Mouse (Mus musculus): ENCODE data around the gene Kifc5b. TPM values are rescaled to one million over a fixed set of nuclear protein-coding genes. Genes with fewer than 3 reads are reported as not detected.
"Not testable (repeated sequence)": the region's sequence is repeated elsewhere in the genome, so short reads cannot be mapped to it uniquely, and the experiment has no call there.

Kifc5b gene
- polyA plus RNA-seq, 1 experiment from 2014 or later: 9.6 TPM

DNA sequence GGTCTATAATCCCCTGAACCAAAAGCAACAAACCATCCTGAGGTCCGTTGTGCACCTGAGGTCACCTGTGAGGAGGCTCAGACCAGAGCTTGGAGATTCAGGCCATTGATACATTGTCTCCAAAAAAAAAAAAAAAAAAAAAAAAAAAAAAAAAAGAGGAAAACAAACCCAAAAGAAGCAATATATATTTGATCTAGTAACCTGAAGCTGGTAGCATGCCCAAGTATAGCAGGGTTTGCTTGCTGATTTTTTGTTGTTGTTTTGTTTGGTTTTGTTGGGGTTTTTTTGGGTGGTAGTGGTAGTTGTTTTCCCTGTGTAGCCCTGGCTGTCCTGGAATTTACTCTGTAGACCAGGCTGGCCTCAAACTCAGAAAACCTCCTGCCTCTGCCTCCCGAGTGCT, 1.5 kb downstream of the Kifc5b start:
- H3K4me3 ChIP-seq (ENCODE audit: low read depth, low read length): peak overlapping the region; percentile 65
- H3K27me3 ChIP-seq (ENCODE audit: insufficient read depth, low read length): no peaks in the 10 kb centered on the region
- 0 out of 2 replicates have a peak, but pooled peaks cover 3% of the 10 kb centered on the region for H3K4me1 ChIP-seq (ENCODE audit: insufficient read depth)
- H3K4me2 ChIP-seq: peak overlapping the region; percentile 64
- no peak overlapping the region for H3K27ac ChIP-seq (ENCODE audit: low read depth)
- H3K36me3 ChIP-seq (ENCODE audit: insufficient read depth): peaks cover 17% of the 10 kb centered on the region
- 63% methylated on average over 2 of the region's 2 CpGs for WGBS
- ATAC-seq (ENCODE audit: insufficient read depth) (no peak), DNase-seq (no peak)
- peak overlapping the region; percentile 70 for H3K9ac ChIP-seq
- TF ChIP-seq CTCF (IDR thresholded peaks at IDR 0.05; ENCODE audit: low read depth): no peak
- H3K9me3 ChIP-seq (ENCODE audit: low read depth, low read length): no peaks in the 10 kb centered on the region

DNA sequence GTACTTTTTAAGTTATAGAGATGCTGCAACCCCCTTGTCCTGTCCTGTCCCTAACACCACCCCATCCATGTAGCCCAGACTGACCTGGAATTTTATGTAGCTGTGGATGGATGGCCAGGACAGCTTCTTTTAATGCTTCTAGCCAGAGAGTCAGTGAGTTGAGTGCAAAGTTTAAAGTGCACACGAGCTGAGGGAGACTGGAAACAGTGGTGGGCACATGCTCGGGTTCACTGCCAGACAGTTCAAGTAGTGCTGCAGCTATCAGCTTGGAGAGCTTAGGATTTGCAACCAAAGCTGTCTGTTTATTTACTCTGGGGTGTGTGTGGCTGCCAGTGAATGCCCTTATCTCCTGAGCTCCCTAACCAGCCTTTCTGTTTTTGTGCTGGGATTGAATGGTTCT, 2.6 kb downstream of the Kifc5b start:
- not testable (repeated sequence) for DNase-seq; H3K4me2 ChIP-seq; H3K4me3 ChIP-seq (ENCODE audit: low read depth, low read length); H3K27me3 ChIP-seq (ENCODE audit: insufficient read depth, low read length); H3K9me3 ChIP-seq (ENCODE audit: low read depth, low read length); H3K4me1 ChIP-seq (ENCODE audit: insufficient read depth); H3K9ac ChIP-seq; ATAC-seq (ENCODE audit: insufficient read depth); H3K27ac ChIP-seq (ENCODE audit: low read depth)
- H3K36me3 ChIP-seq (ENCODE audit: insufficient read depth): peaks cover 20% of the 10 kb centered on the region
- 42% methylated on average over 2 of the region's 2 CpGs for WGBS

DNA sequence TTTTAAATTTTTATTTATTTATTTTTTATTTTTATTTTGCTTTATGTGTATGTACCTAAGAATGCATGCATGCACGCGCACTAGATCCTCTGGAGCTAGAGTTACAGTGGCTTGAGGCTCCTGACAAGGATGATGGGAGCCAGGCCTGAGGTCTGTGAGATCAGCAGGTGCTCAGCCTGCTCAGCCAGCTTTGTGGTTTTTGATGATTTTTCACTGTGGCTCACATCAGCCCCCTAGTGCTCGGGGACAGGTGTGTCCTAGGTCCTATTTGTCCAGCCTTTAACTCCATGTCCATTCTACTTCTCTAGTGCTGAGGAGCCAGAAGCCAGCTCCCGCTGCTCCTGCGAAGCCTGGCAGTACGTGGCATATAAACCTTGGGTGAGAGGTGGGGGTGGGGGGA, 5.5 kb downstream of the Kifc5b start:
- H3K27me3 ChIP-seq (ENCODE audit: insufficient read depth, low read length); H3K9me3 ChIP-seq (ENCODE audit: low read depth, low read length); H3K4me3 ChIP-seq (ENCODE audit: low read depth, low read length); ATAC-seq (ENCODE audit: insufficient read depth); DNase-seq; H3K27ac ChIP-seq (ENCODE audit: low read depth); H3K4me1 ChIP-seq (ENCODE audit: insufficient read depth); H3K4me2 ChIP-seq; H3K9ac ChIP-seq: not testable (repeated sequence)
- WGBS: 87% methylated on average over 5 of the region's 6 CpGs
- H3K36me3 ChIP-seq (ENCODE audit: insufficient read depth): peaks cover 43% of the 10 kb centered on the region

DNA sequence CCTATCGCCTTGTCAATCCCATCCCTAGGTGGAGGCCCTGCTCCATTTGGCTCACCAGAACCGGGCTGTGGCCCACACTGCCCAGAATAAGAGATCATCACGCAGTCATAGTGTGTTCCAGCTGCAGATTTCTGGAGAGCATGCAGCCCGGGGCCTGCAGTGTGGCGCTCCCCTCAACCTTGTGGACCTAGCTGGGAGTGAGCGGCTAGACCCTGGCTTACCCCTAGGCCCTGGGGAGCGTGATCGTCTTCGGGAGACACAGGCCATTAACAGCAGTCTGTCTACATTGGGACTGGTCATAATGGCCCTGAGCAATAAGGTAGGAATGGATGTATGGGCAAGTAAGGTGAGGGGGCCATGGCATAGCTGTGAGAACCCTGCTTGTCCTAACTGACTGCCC, 8.5 kb downstream of the Kifc5b start:
- ATAC-seq (ENCODE audit: insufficient read depth); DNase-seq; H3K9me3 ChIP-seq (ENCODE audit: low read depth, low read length); H3K9ac ChIP-seq; H3K4me2 ChIP-seq; H3K4me1 ChIP-seq (ENCODE audit: insufficient read depth); H3K4me3 ChIP-seq (ENCODE audit: low read depth, low read length); H3K27me3 ChIP-seq (ENCODE audit: insufficient read depth, low read length); H3K27ac ChIP-seq (ENCODE audit: low read depth): not testable (repeated sequence)
- peaks cover 66% of the 10 kb centered on the region for H3K36me3 ChIP-seq (ENCODE audit: insufficient read depth)
- WGBS: 92% methylated on average over 9 of the region's 9 CpGs

DNA sequence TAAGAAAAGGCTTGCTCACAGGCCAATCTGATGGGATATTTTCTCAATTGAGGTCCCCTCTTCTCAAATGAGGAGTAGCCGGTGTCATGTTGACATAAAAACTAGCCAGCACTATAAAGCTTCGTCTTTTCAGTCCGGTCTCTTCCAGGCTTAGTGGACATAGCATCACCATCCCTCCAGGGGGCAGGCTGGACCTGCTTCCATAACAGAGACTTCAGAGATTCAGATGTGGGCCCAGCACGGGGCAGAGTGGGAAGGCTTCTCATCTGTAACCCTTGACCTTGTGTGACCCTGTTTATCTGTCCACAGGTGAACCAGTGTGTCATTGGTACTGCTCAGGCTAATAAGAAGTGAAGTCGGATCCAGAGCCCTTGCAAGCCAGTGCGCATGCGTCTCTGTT, 14.9 kb downstream of the Kifc5b start:
- H3K27me3 ChIP-seq (ENCODE audit: insufficient read depth, low read length); H3K4me2 ChIP-seq; H3K4me1 ChIP-seq (ENCODE audit: insufficient read depth); H3K4me3 ChIP-seq (ENCODE audit: low read depth, low read length); H3K9ac ChIP-seq; H3K9me3 ChIP-seq (ENCODE audit: low read depth, low read length); H3K27ac ChIP-seq (ENCODE audit: low read depth): not testable (repeated sequence)
- WGBS: 59% methylated on average over 7 of the region's 7 CpGs
- DNase-seq: peak; percentile 75
- peaks cover 66% of the 10 kb centered on the region for H3K36me3 ChIP-seq (ENCODE audit: insufficient read depth)
- peak; percentile 65 for TF ChIP-seq CTCF (IDR thresholded peaks at IDR 0.05; ENCODE audit: low read depth)
- ATAC-seq (ENCODE audit: insufficient read depth): 0 out of 2 replicates have a peak, but pooled peaks have one; percentile 7

DNA sequence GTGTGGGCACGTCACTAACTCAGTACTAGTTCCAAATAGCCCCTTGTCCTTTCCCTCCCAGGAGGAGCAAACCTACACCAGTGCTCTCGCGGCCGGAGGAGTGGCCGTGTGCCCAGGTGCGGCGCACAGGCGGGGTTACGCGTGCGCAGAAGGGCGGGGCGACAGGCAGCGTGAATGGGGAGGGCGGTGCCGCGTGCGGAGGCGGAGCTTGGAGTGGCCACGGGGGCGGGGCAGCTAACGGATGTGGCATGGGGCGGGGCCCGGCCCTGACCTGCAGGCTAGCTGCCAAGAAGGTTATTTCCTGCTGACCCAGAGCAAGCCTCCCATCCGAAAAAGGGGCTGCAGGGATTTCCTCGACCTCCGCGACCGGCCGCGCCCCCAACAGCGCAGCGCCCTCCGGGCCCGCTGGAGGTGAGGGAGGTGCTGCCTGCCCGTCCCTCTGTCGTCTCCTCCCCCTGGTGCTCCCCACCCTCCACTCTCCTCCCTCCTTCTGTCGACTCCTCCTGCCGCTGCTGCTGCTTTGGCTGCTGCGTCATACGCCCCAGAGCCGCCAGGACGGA, 16.0 kb downstream of the Kifc5b start, which contains the start of gene Phf1:
Gene Phf1, plus strand, starts transcription at position 214 of the 560 bp plus-strand sequence.
- H3K36me3 ChIP-seq (ENCODE audit: insufficient read depth): peaks cover 65% of the 10 kb centered on the region
- peak within 1 kb of the TSS; percentile 75 for H3K27ac ChIP-seq (ENCODE audit: low read depth)
- H3K4me2 ChIP-seq: peak within 1 kb of the TSS; percentile 86
- DNase-seq (peak; percentile 96), ATAC-seq (ENCODE audit: insufficient read depth) (peak; percentile 89)
- peak within 1 kb of the TSS; percentile 73 for H3K9ac ChIP-seq
- H3K4me1 ChIP-seq (ENCODE audit: insufficient read depth): 0 out of 2 replicates have a peak, but pooled peaks cover 4% of the 10 kb centered on the region
- H3K9me3 ChIP-seq (ENCODE audit: low read depth, low read length): no peaks in the 10 kb centered on the region
- no peak for TF ChIP-seq CTCF (IDR thresholded peaks at IDR 0.05; ENCODE audit: low read depth)
- under 1% methylated on average over 43 of the region's 43 CpGs for WGBS
- no peaks in the 10 kb centered on the region for H3K27me3 ChIP-seq (ENCODE audit: insufficient read depth, low read length)
- H3K4me3 ChIP-seq (ENCODE audit: low read depth, low read length): peak within 1 kb of the TSS; percentile 64

DNA sequence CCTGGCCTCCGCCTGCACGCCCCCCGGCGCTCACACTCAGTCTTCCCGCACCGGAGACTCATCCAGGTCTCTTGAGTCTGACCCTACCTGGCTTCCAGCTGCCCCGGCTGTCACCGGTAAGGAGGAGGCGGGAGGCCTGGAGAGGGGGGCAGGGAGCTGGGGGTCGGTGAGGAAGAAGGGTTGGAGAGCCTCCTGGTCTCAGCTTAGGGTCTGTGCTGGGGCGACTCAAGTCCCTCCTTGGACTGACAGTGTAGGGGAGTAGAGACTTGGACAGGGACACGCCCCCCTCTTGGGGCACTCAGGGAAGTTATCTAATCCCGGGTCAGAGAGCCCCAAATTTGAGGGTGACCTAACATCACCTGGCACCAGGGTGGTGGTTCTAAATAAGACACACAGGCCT, 16.5 kb downstream of the Kifc5b start:
- 7% methylated on average over 13 of the region's 13 CpGs for WGBS
- Histone ChIP-seq H3K27me3 (ENCODE audit: insufficient read depth, low read length) (no peaks in the 10 kb centered on the region), H3K27ac (ENCODE audit: low read depth) (peak overlapping the region; percentile 75), H3K36me3 (ENCODE audit: insufficient read depth) (peaks cover 63% of the 10 kb centered on the region), H3K9ac (peak overlapping the region; percentile 73), H3K4me2 (peak overlapping the region; percentile 86), H3K4me1 (ENCODE audit: insufficient read depth) (0 out of 2 replicates have a peak, but pooled peaks cover 8% of the 10 kb centered on the region), H3K9me3 (ENCODE audit: low read depth, low read length) (no peaks in the 10 kb centered on the region), H3K4me3 (ENCODE audit: low read depth, low read length) (peak overlapping the region; percentile 64)
- no peak for TF ChIP-seq CTCF (IDR thresholded peaks at IDR 0.05; ENCODE audit: low read depth)
- no peak for DNase-seq
- peak; percentile 36 for ATAC-seq (ENCODE audit: insufficient read depth)

All from lung, embryonic 14.5 days (tissue).